Mouse (Mus musculus) CD4-positive, CD25-positive, alpha-beta regulatory T cell, adult 2 months (primary cell): ENCODE results near the gene N4bp1.

Source experiments
- DNase-seq: peaks from one replicate; pipeline ENCODE4 v3.0.0-alpha.2; 2012; ENCODE audit warnings: low read depth, low spot score

The N4bp1 gene

GRCm38 (mm10) chr8:86826538-86826937 lies 58.5 kb downstream of the N4bp1 start:
- no peak for DNase-seq

GRCm38 (mm10) chr8:86825674-86826448 lies 59.2 kb downstream of the N4bp1 start:
- no peak for DNase-seq

DNA sequence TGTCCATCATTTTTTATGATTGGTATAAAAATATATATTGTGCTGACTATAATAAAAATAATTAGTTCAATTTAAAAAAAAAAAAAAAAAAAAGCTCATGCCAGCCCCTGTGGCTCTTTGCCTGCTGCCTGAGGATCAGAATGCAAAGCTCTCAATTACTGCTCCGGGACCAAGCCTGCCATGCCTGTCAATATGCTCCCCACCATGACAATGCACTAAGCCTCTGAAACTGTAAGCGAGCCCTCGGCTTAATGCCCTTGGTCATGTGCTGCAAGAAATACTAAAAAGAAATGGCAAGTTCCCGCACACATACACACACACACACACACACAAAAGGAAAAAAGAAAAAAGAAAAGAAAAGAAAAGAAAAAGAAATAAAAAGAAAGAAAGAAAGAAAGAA lies 60.3 kb downstream of the N4bp1 start:
- no peak for DNase-seq

DNA sequence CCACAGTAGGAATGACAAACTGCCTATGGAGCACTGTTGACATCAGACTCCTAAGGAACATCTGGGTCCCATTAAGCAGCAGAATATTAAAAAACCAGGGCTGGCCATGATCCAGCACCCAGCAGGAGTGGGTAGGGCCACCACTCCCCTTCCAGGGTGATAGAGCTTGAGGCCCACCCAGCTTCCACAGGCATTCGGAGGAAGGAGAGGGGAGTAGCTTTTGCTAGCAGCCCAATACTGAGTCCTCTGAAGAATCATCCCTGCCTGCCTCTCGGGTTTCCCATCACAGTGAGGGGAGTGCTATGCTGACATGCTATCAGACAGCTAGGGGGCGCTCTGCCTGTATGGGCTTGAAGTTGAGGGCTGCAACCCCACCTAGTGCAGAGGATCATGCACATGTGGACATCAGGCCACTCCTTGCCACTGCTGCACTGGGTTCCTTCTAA lies 64.3 kb downstream of the N4bp1 start:
- DNase-seq: peak; percentile 73

GRCm38 (mm10) chr8:86820186-86820755 lies 64.8 kb downstream of the N4bp1 start:
- no peak for DNase-seq

DNA sequence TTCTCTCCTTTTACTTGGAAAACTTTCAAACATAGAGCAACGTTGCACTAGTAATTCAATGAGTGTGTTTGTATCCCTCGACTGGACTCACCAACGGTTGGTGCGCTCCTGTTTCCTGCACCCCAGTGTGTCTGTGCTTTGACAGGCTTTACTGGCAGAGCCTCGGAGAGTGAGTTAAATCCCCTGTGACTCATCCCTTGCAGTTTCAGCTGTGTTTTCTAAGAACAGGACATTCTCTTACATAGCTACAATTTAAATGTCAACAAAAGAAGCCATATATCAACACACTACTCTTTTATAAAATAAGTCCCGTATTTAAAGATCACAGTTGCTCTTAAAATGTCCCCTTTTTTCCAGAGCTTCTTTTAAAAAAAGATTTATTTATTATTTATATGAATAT lies 65.6 kb downstream of the N4bp1 start:
- DNase-seq: no peak

DNA sequence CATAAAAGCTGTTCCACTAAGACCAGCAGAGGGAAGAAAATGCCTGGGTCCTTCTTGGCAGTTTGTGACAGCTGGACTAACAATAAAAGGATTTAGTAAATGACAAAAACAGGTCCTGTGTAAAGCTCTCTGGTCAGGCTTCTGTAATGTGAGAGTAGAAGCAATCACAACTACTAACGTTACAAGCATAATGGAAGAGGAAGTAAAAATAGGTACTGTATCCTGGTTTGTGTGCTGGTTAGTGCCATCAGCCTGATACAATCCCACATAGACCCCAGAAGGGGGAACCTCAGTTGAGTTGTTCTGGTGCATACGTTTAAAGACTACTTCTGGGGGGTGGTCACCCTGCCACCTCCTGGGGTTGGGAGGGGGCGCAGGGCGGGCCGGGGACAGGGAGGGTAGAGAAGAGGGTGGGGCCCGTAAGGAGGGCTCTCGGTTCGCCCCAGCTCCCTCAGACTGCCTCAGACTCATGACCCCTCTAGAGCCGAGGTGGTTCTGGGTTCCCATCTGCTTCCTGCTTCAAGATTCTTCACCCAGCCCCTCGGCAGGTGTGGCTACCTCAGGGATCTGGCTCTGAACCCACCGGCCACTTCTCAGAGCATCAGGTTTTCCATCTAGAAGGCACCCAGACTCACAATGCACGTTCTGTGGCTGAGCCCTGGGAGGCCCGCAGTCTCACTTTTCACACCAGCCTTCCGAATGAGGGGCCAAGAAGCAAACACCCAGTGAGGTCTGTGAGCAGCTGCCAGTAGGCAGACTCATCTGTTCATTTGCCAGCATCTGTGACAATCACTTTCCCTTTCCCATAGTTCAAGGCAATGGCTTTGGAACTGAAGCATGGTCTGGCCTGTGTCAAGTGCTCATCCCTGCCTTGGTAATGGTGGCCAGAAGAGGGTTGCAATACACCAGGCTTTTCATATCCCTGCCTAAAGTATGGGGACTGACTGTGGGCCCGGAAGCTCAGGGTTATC lies 75.8 kb downstream of the N4bp1 start:
- DNase-seq: no peak

DNA sequence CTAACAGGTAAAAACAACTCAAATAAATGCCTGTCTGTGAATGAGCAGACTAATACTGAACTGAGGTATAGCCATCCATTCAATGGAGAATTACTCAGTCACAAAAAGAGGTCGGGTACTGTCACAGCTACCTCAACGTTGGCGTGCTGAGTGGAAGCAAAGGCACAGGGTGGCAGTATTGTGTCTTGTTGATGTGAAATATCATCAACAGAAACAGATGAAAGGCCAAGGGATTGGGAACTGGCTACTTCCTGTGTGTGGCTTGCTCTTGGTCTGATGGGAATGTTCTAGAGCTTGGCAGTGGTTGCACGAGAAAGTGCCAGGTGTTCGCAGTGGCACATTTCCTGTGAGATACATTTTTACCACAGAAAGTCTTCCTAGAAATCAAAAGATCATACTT lies 76.8 kb downstream of the N4bp1 start:
- peak; percentile 64 for DNase-seq

DNA sequence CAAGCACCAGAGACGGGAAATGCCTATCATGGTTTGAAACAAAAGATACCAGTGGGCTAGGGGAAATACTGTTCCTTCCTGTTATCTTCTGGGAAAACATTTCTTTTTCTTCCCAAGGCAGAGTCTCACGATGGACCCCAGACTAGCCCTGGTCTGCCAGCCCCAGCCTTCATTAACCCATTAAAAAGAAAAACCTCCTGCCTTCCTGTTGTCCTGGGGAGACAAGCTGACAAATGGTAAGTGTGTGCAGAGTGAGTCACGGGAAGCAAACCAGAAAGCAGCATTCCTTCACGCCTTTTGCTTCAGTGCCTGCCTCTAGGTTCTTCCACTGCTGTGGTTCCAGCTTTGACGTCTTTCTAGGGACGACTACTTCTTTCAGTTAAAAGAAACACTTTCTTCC lies 83.1 kb downstream of the N4bp1 start:
- no peak for DNase-seq

GRCm38 (mm10) chr8:86800966-86801365 lies 84.1 kb downstream of the N4bp1 start:
- no peak for DNase-seq

GRCm38 (mm10) chr8:86798141-86798540 lies 86.9 kb downstream of the N4bp1 start:
- no peak for DNase-seq

- DNase-seq: peak; percentile 86
Measured at GRCm38 (mm10) chr8:86797705-86798104, 87.4 kb downstream of the N4bp1 start.

GRCm38 (mm10) chr8:86794716-86795115 lies 90.3 kb downstream of the N4bp1 start:
- DNase-seq: no peak

- no peak for DNase-seq
Measured at GRCm38 (mm10) chr8:86791542-86791941, 93.5 kb downstream of the N4bp1 start.

- no peak for DNase-seq
Measured at GRCm38 (mm10) chr8:86789576-86789975, 95.5 kb downstream of the N4bp1 start.

GRCm38 (mm10) chr8:86787891-86788420 lies 97.1 kb downstream of the N4bp1 start:
- DNase-seq: no peak

GRCm38 (mm10) chr8:86786498-86786897 lies 98.6 kb downstream of the N4bp1 start:
- no peak for DNase-seq

DNA sequence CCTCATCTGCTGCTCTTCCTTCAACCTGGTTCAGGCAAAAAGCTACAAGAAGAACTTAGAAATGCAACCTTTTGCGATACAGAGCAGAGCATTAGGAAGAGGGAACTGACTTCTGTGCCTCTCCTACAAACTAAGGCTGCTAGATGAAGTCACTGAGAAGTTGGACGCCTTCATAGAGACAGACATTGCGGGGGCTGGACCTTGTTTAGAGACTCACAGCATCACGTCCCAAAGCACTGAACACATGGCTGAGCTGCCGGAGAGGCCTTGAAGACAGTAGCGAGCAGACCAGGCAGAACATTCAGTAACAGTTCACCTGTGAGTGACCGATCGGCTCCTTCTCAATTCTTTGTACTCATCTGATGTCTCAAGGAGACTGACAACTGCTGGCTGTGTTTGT lies 104.0 kb downstream of the N4bp1 start:
- no peak for DNase-seq

DNA sequence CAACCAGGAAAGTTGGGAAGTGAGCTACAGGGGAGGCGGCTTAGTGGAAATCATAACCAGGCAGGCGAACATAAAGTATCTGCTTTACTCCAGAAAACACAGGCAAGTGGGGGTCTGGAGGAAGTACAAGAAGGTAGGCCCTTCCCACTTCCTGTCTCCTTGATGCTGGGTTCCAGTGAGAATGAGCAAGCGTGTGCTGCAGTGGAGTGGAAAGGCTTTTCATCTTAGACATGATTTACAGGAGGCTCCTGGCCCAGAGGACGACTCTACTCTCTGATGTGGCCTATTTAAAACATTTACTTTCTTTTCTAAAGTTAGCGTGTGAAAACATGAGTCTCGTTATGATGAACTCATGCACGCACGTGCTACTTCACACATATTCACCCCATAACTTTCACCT lies 105.9 kb downstream of the N4bp1 start:
- peak; percentile 43 for DNase-seq

GRCm38 (mm10) chr8:86769945-86770715 lies 114.9 kb downstream of the N4bp1 start:
- no peak for DNase-seq

DNA sequence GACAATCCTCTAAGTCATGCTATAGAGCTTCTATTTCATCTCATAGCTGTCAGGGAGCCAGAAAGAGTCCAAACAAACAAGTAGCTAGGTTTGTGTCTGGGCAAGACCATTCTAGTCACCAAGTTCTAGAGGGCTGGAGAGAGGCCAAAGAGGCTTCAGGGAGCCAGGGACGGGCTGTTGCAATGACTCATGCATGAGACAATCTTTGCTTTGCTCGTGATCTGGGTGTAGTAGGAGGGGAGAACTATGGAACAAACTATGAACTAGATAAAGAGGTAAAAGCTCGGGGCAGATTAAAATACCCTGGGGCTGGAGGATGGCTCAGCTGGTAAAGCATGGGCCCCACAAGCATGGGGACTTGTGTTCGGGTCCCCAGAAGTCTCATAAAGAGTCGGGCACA lies 116.6 kb downstream of the N4bp1 start:
- DNase-seq: no peak
